Mouse (Mus musculus): ENCODE measurements around the gene Zbp1. TPM values are rescaled to one million over a fixed set of nuclear protein-coding genes. Genes with fewer than 3 reads are reported as not detected.

Gene Zbp1
- polyA plus RNA-seq, 1 experiment from 2014 or later: 3.1 TPM

GRCm38 (mm10) chr2:173248822-173249221 is 30.1 kb upstream of the Zbp1 start:
- 78% methylated on average over 7 of the region's 7 CpGs for WGBS
- H3K4me3 ChIP-seq (ENCODE audit: low read length): no peak overlapping the region

GRCm38 (mm10) chr2:173247911-173248310 is 29.2 kb upstream of the Zbp1 start:
- no peaks in the 10 kb centered on the region for H3K36me3 ChIP-seq (ENCODE audit: control insufficient read depth, insufficient read depth)
- no peak for ATAC-seq (replicated peaks; ENCODE audit: extremely low read depth, insufficient read depth, low FRiP score)
- no peak overlapping the region for H3K4me2 ChIP-seq (ENCODE audit: low read depth, low read length)
- H3K27ac ChIP-seq (ENCODE audit: low read length): peak overlapping the region; percentile 7; the same call in 1 of the 2 replicates
- H3K4me1 ChIP-seq (ENCODE audit: control insufficient read depth, insufficient read depth, low read length): peaks cover 67% of the 10 kb centered on the region
- WGBS: 41% methylated on average over 2 of the region's 2 CpGs
- no peaks in the 10 kb centered on the region for H3K27me3 ChIP-seq (ENCODE audit: control insufficient read depth, insufficient read depth, low read length)
- H3K9ac ChIP-seq (ENCODE audit: low read length): no peak overlapping the region
- no peak overlapping the region for H3K4me3 ChIP-seq (ENCODE audit: low read length)
- H3K9me3 ChIP-seq (replicated peaks; ENCODE audit: control insufficient read depth, low read length): no peaks in the 10 kb centered on the region

More at GRCm38 (mm10) chr2:173248822-173249221, 30.1 kb upstream of the Zbp1 start:
- H3K9ac ChIP-seq (ENCODE audit: low read length): no peak overlapping the region
- no peak overlapping the region for H3K4me2 ChIP-seq (ENCODE audit: low read depth, low read length)
- no peaks in the 10 kb centered on the region for H3K9me3 ChIP-seq (replicated peaks; ENCODE audit: control insufficient read depth, low read length)
- no peak for ATAC-seq (replicated peaks; ENCODE audit: extremely low read depth, insufficient read depth, low FRiP score)
- H3K36me3 ChIP-seq (ENCODE audit: control insufficient read depth, insufficient read depth): no peaks in the 10 kb centered on the region
- peaks cover 68% of the 10 kb centered on the region for H3K4me1 ChIP-seq (ENCODE audit: control insufficient read depth, insufficient read depth, low read length)
- H3K27me3 ChIP-seq (ENCODE audit: control insufficient read depth, insufficient read depth, low read length): no peaks in the 10 kb centered on the region
- H3K27ac ChIP-seq (ENCODE audit: low read length): no peak overlapping the region

- Histone ChIP-seq H3K4me3 (ENCODE audit: low read length) (no peak overlapping the region), H3K36me3 (ENCODE audit: control insufficient read depth, insufficient read depth) (no peaks in the 10 kb centered on the region)
- 25% methylated on average over 2 of the region's 2 CpGs for WGBS
These were observed 28.5 kb upstream of the Zbp1 start for GRCm38 (mm10) chr2:173247197-173247596.

GRCm38 (mm10) chr2:173246688-173247087 is 28.0 kb upstream of the Zbp1 start:
- H3K4me1 ChIP-seq (ENCODE audit: control insufficient read depth, insufficient read depth, low read length): peaks cover 60% of the 10 kb centered on the region
- no peaks in the 10 kb centered on the region for H3K36me3 ChIP-seq (ENCODE audit: control insufficient read depth, insufficient read depth)
- H3K9ac ChIP-seq (ENCODE audit: low read length): no peak overlapping the region
- no peak for ATAC-seq (replicated peaks; ENCODE audit: extremely low read depth, insufficient read depth, low FRiP score)
- WGBS: 64% methylated on average over 8 of the region's 8 CpGs
- no peak overlapping the region for H3K4me2 ChIP-seq (ENCODE audit: low read depth, low read length)
- no peak overlapping the region for H3K4me3 ChIP-seq (ENCODE audit: low read length)
- no peaks in the 10 kb centered on the region for H3K9me3 ChIP-seq (replicated peaks; ENCODE audit: control insufficient read depth, low read length)
- no peak overlapping the region for H3K27ac ChIP-seq (ENCODE audit: low read length)
- H3K27me3 ChIP-seq (ENCODE audit: control insufficient read depth, insufficient read depth, low read length): no peaks in the 10 kb centered on the region

More at GRCm38 (mm10) chr2:173247197-173247596, 28.5 kb upstream of the Zbp1 start:
- Histone ChIP-seq H3K27ac (ENCODE audit: low read length) (no peak overlapping the region), H3K27me3 (ENCODE audit: control insufficient read depth, insufficient read depth, low read length) (no peaks in the 10 kb centered on the region), H3K9me3 (replicated peaks; ENCODE audit: control insufficient read depth, low read length) (no peaks in the 10 kb centered on the region), H3K4me1 (ENCODE audit: control insufficient read depth, insufficient read depth, low read length) (peaks cover 65% of the 10 kb centered on the region), H3K4me2 (ENCODE audit: low read depth, low read length) (no peak overlapping the region), H3K9ac (ENCODE audit: low read length) (no peak overlapping the region)
- ATAC-seq (replicated peaks; ENCODE audit: extremely low read depth, insufficient read depth, low FRiP score): no peak

GRCm38 (mm10) chr2:173245258-173245657 is 26.5 kb upstream of the Zbp1 start:
- Histone ChIP-seq H3K36me3 (ENCODE audit: control insufficient read depth, insufficient read depth) (0 out of 2 replicates have a peak, but pooled peaks cover 2% of the 10 kb centered on the region), H3K27ac (ENCODE audit: low read length) (no peak overlapping the region), H3K27me3 (ENCODE audit: control insufficient read depth, insufficient read depth, low read length) (no peaks in the 10 kb centered on the region), H3K4me3 (ENCODE audit: low read length) (no peak overlapping the region), H3K4me2 (ENCODE audit: low read depth, low read length) (no peak overlapping the region), H3K4me1 (ENCODE audit: control insufficient read depth, insufficient read depth, low read length) (peaks cover 46% of the 10 kb centered on the region), H3K9ac (ENCODE audit: low read length) (no peak overlapping the region), H3K9me3 (replicated peaks; ENCODE audit: control insufficient read depth, low read length) (no peaks in the 10 kb centered on the region)
- 82% methylated on average over 20 of the region's 20 CpGs for WGBS
- no peak for ATAC-seq (replicated peaks; ENCODE audit: extremely low read depth, insufficient read depth, low FRiP score)

- H3K27ac ChIP-seq (ENCODE audit: low read length): no peak overlapping the region
- no peaks in the 10 kb centered on the region for H3K27me3 ChIP-seq (ENCODE audit: control insufficient read depth, insufficient read depth, low read length)
- H3K36me3 ChIP-seq (ENCODE audit: control insufficient read depth, insufficient read depth): 0 out of 2 replicates have a peak, but pooled peaks cover 2% of the 10 kb centered on the region
- no peak overlapping the region for H3K9ac ChIP-seq (ENCODE audit: low read length)
- no peak for ATAC-seq (replicated peaks; ENCODE audit: extremely low read depth, insufficient read depth, low FRiP score)
- H3K4me1 ChIP-seq (ENCODE audit: control insufficient read depth, insufficient read depth, low read length): peaks cover 35% of the 10 kb centered on the region
- no peaks in the 10 kb centered on the region for H3K9me3 ChIP-seq (replicated peaks; ENCODE audit: control insufficient read depth, low read length)
- 60% methylated on average over 3 of the region's 3 CpGs for WGBS
- no peak overlapping the region for H3K4me3 ChIP-seq (ENCODE audit: low read length)
- no peak overlapping the region for H3K4me2 ChIP-seq (ENCODE audit: low read depth, low read length)
These were observed 25.4 kb upstream of the Zbp1 start for GRCm38 (mm10) chr2:173244108-173244507.

- 66% methylated on average over 9 of the region's 9 CpGs for WGBS
- peaks cover 36% of the 10 kb centered on the region for H3K4me1 ChIP-seq (ENCODE audit: control insufficient read depth, insufficient read depth, low read length)
- ATAC-seq (replicated peaks; ENCODE audit: extremely low read depth, insufficient read depth, low FRiP score): no peak
These were observed 24.9 kb upstream of the Zbp1 start for GRCm38 (mm10) chr2:173243616-173244015.

GRCm38 (mm10) chr2:173242874-173243273 is 24.2 kb upstream of the Zbp1 start:
- WGBS: 49% methylated on average over 12 of the region's 12 CpGs
- ATAC-seq (replicated peaks; ENCODE audit: extremely low read depth, insufficient read depth, low FRiP score): no peak
- Histone ChIP-seq H3K9ac (ENCODE audit: low read length) (no peak overlapping the region), H3K4me3 (ENCODE audit: low read length) (no peak overlapping the region), H3K36me3 (ENCODE audit: control insufficient read depth, insufficient read depth) (0 out of 2 replicates have a peak, but pooled peaks cover 2% of the 10 kb centered on the region), H3K4me2 (ENCODE audit: low read depth, low read length) (no peak overlapping the region), H3K4me1 (ENCODE audit: control insufficient read depth, insufficient read depth, low read length) (peaks cover 38% of the 10 kb centered on the region), H3K9me3 (replicated peaks; ENCODE audit: control insufficient read depth, low read length) (no peaks in the 10 kb centered on the region), H3K27me3 (ENCODE audit: control insufficient read depth, insufficient read depth, low read length) (no peaks in the 10 kb centered on the region), H3K27ac (ENCODE audit: low read length) (no peak overlapping the region)

More at GRCm38 (mm10) chr2:173243616-173244015, 24.9 kb upstream of the Zbp1 start:
- Histone ChIP-seq H3K9ac (ENCODE audit: low read length) (0 out of 2 replicates have a peak overlapping the region, but pooled peaks have one; percentile 11), H3K27me3 (ENCODE audit: control insufficient read depth, insufficient read depth, low read length) (no peaks in the 10 kb centered on the region), H3K4me3 (ENCODE audit: low read length) (no peak overlapping the region), H3K9me3 (replicated peaks; ENCODE audit: control insufficient read depth, low read length) (no peaks in the 10 kb centered on the region), H3K4me2 (ENCODE audit: low read depth, low read length) (no peak overlapping the region), H3K36me3 (ENCODE audit: control insufficient read depth, insufficient read depth) (0 out of 2 replicates have a peak, but pooled peaks cover 2% of the 10 kb centered on the region), H3K27ac (ENCODE audit: low read length) (no peak overlapping the region)

- Histone ChIP-seq H3K27me3 (ENCODE audit: control insufficient read depth, insufficient read depth, low read length) (no peaks in the 10 kb centered on the region), H3K9me3 (replicated peaks; ENCODE audit: control insufficient read depth, low read length) (no peaks in the 10 kb centered on the region), H3K36me3 (ENCODE audit: control insufficient read depth, insufficient read depth) (0 out of 2 replicates have a peak, but pooled peaks cover 2% of the 10 kb centered on the region), H3K4me3 (ENCODE audit: low read length) (no peak overlapping the region), H3K27ac (ENCODE audit: low read length) (no peak overlapping the region), H3K4me1 (ENCODE audit: control insufficient read depth, insufficient read depth, low read length) (peaks cover 42% of the 10 kb centered on the region), H3K4me2 (ENCODE audit: low read depth, low read length) (no peak overlapping the region), H3K9ac (ENCODE audit: low read length) (no peak overlapping the region)
- WGBS: 47% methylated on average over 9 of the region's 9 CpGs
- ATAC-seq (replicated peaks; ENCODE audit: extremely low read depth, insufficient read depth, low FRiP score): no peak
These were observed 22.0 kb upstream of the Zbp1 start for GRCm38 (mm10) chr2:173240738-173241137.
